In the genomic region with DNA sequence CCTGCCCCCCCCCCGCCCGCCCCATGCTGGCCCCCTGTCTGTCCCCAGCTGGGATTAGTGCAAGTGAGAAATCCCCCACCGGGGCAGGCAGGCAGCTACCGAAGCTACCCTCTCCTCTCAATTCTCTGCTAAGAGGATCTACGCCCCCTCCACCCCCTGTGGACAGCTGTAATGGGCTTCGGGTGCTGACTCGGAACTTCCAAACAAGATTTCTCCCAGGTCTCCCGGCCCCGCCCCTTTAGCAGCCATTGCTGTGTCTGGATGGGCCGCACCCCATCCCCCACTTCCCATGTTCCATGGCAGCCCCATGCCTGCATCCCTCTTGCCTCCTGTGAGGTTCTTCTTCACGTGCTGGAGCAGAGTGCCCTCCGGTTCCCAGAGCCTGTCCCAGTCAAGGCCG, we compare ENCODE assay signal across 28 mouse cellular contexts.
DNase-seq lines count a peak whose midpoint lies in the region; ATAC-seq and TF ChIP-seq lines count a peak whose summit lies in the region.
"Had no signal": no experiment of that assay in that cellular context is flagged by ENCODE, and none has a peak within 500 bp of the region (broad histone marks: within the 10 kb centered on the region; RNA-seq: fewer than 3 reads in every experiment).

No protein-coding gene starts in this region.

- H3K4me1 ChIP-seq in midbrain, embryonic 12.5 days, result peaks cover 56% of the 10 kb centered on the region
- peaks cover 66% of the 10 kb centered on the region for H3K4me1 ChIP-seq in midbrain, embryonic 10.5 days
- peaks cover 73% of the 10 kb centered on the region for H3K4me1 ChIP-seq in embryonic facial prominence, embryonic 10.5 days
- no peaks in the 10 kb centered on the region for H3K4me1 ChIP-seq in thymus, adult 2 months (replicated peaks; ENCODE audit: control insufficient read depth, insufficient read depth, low read length)
- H3K4me1 ChIP-seq: heart, embryonic 15.5 days; stomach, embryonic 15.5 days had no signal

- no peak overlapping the region for H3K4me2 ChIP-seq in midbrain, embryonic 12.5 days (replicated peaks)
- H3K4me2 ChIP-seq: heart, embryonic 15.5 days; hindbrain, embryonic 12.5 days; liver, embryonic 12.5 days; neural tube, embryonic 12.5 days; stomach, embryonic 15.5 days had no signal

- WGBS in midbrain, embryonic 12.5 days, result 9% methylated on average over 12 of the region's 13 CpGs
- WGBS in midbrain, embryonic 10.5 days, result 5% methylated on average over 13 of the region's 13 CpGs
- 13% methylated on average over 13 of the region's 13 CpGs for WGBS in embryonic facial prominence, embryonic 10.5 days
- WGBS in thymus, adult 2 months, result 76% methylated on average over 13 of the region's 13 CpGs

- ATAC-seq in midbrain, embryonic 12.5 days (ENCODE audit: low FRiP score, low read depth), result no peak
- ATAC-seq: intestine, embryonic 16.5 days; liver, embryonic 12.5 days; liver, postnatal 0 days had no signal

- peaks cover 10% of the 10 kb centered on the region for H3K36me3 ChIP-seq in midbrain, embryonic 12.5 days
- H3K36me3 ChIP-seq in midbrain, embryonic 10.5 days, result peaks cover 24% of the 10 kb centered on the region
- H3K36me3 ChIP-seq in embryonic facial prominence, embryonic 10.5 days (replicated peaks), result no peaks in the 10 kb centered on the region
- H3K36me3 ChIP-seq in thymus, adult 2 months (ENCODE audit: control insufficient read depth, insufficient read depth, low read length), result no peaks in the 10 kb centered on the region
- H3K36me3 ChIP-seq: G1E; heart, embryonic 10.5 days; heart, embryonic 15.5 days; hindbrain, embryonic 12.5 days; liver, embryonic 12.5 days; stomach, embryonic 15.5 days had no signal

- no peaks in the 10 kb centered on the region for H3K9me3 ChIP-seq in midbrain, embryonic 12.5 days
- H3K9me3 ChIP-seq in midbrain, embryonic 10.5 days (replicated peaks), result no peaks in the 10 kb centered on the region
- no peaks in the 10 kb centered on the region for H3K9me3 ChIP-seq in embryonic facial prominence, embryonic 10.5 days
- H3K9me3 ChIP-seq: heart, embryonic 10.5 days; heart, embryonic 15.5 days; hindbrain, embryonic 12.5 days; liver, embryonic 12.5 days; neural tube, embryonic 12.5 days; stomach, embryonic 15.5 days had no signal

- peak overlapping the region; percentile 11; the same call in 1 of the 2 replicates for H3K9ac ChIP-seq in midbrain, embryonic 12.5 days (replicated peaks)
- H3K9ac ChIP-seq: heart, embryonic 15.5 days; hindbrain, embryonic 12.5 days; liver, embryonic 12.5 days; liver, postnatal 0 days; neural tube, embryonic 12.5 days; stomach, embryonic 15.5 days had no signal

- no peak overlapping the region for H3K27ac ChIP-seq in midbrain, embryonic 12.5 days (replicated peaks)
- H3K27ac ChIP-seq in midbrain, embryonic 10.5 days (replicated peaks), result no peak overlapping the region; the same call in 1 of the 2 replicates
- peak overlapping the region; percentile 19; the same call in 1 of the 2 replicates for H3K27ac ChIP-seq in embryonic facial prominence, embryonic 10.5 days (replicated peaks)
- H3K27ac ChIP-seq in thymus, adult 2 months (ENCODE audit: control insufficient read depth, insufficient read depth, low read length), result no peak overlapping the region
- H3K27ac ChIP-seq: heart, embryonic 10.5 days; heart, embryonic 15.5 days; liver, embryonic 12.5 days; neural tube, embryonic 12.5 days; stomach, embryonic 15.5 days had no signal

- H3K27me3 ChIP-seq in midbrain, embryonic 12.5 days, result peaks cover 58% of the 10 kb centered on the region
- peaks cover 94% of the 10 kb centered on the region for H3K27me3 ChIP-seq in midbrain, embryonic 10.5 days (ENCODE audit: low read depth, poor library complexity, severe bottlenecking)
- H3K27me3 ChIP-seq in embryonic facial prominence, embryonic 10.5 days (replicated peaks; ENCODE audit: low read depth, poor library complexity, severe bottlenecking), result peaks cover 98% of the 10 kb centered on the region
- H3K27me3 ChIP-seq in thymus, adult 2 months (ENCODE audit: control insufficient read depth, insufficient read depth, low read length), result no peaks in the 10 kb centered on the region

- TF ChIP-seq POLR2A in thymus, adult 2 months (IDR thresholded peaks at IDR 0.05; ENCODE audit: control insufficient read depth, extremely low read depth, insufficient read depth, low read length, poor library complexity), result no peak

- H3K4me3 ChIP-seq in midbrain, embryonic 12.5 days, result no peak overlapping the region
- no peak overlapping the region for H3K4me3 ChIP-seq in midbrain, embryonic 10.5 days
- H3K4me3 ChIP-seq in embryonic facial prominence, embryonic 10.5 days, result peak overlapping the region; percentile 16; the same call in 1 of the 2 replicates
- H3K4me3 ChIP-seq in thymus, adult 2 months (ENCODE audit: control insufficient read depth, insufficient read depth, low read length), result no peak overlapping the region
- H3K4me3 ChIP-seq: heart, embryonic 10.5 days; heart, embryonic 15.5 days; hindbrain, embryonic 12.5 days; liver, embryonic 12.5 days; myocyte; neural tube, embryonic 12.5 days; stomach, embryonic 15.5 days had no signal

- DNase-seq in midbrain, embryonic 10.5 days (ENCODE audit: low spot score), result no peak
- DNase-seq in R1 (ENCODE audit: low read depth, low spot score), result peak; percentile 63
- DNase-seq in embryonic facial prominence, embryonic 10.5 days (ENCODE audit: low spot score), result peak; percentile 35
- DNase-seq in retina, postnatal 7 days (ENCODE audit: low read depth, low spot score), result peak; percentile 56
- DNase-seq in layer of hippocampus, adult 9-11 months, result no peak
- DNase-seq in thymus, adult 2 months, result no peak
- DNase-seq: adrenal gland, postnatal 25 days; B cell, adult 2 months; cerebellum, adult 18-20 months; cerebellum, postnatal 10 days; gastrocnemius, postnatal 25 days; heart, adult 11 months; kidney, adult 9 months; kidney, postnatal 10 days; liver, postnatal 0 days; lung, postnatal 36 days; right cerebral cortex, postnatal 14 days; thymus, postnatal 25 days had no signal

- TF ChIP-seq CTCF in thymus, adult 2 months (IDR thresholded peaks at IDR 0.05; ENCODE audit: borderline replicate concordance, control insufficient read depth, extremely low read depth, insufficient read depth, low read length, poor library complexity), result no peak

Comparison
In these comparisons a context has a peak if more than half of its experiments do, and no peak if none do; other contexts are left out.
1. DNase-seq: peak in R1 (single experiment), embryonic facial prominence, embryonic 10.5 days (single experiment) and retina, postnatal 7 days (single experiment); none in midbrain, embryonic 10.5 days (single experiment), layer of hippocampus, adult 9-11 months (single experiment) and thymus, adult 2 months (single experiment).